Mouse (Mus musculus) ES-E14 (cell line): ENCODE results near the gene Cops6.

Experiments
- MAFK ChIP-seq: IDR thresholded peaks from 2 replicates; pipeline ENCODE4 v1.6.1; 2014; ENCODE audit warnings: mild to moderate bottlenecking, low read depth, low read length, inconsistent platforms; ENCODE audit not compliant: insufficient read depth
- ZNF384 ChIP-seq: IDR thresholded peaks from 2 replicates; pipeline ENCODE4 v1.6.1; 2012; ENCODE audit warnings: low read depth, low read length, inconsistent platforms

GRCm38 (mm10) chr5:138194755-138195345 lies 34.0 kb downstream of the Cops6 start:
- no peak for TF ChIP-seq ZNF384
- no peak for TF ChIP-seq MAFK
